Mouse (Mus musculus) neutrophil, adult 5-6 weeks (primary cell): ENCODE data around the gene Chmp2b. TPM values are rescaled to one million over a fixed set of nuclear protein-coding genes. Genes with fewer than 3 reads are reported as not detected.
A peak's percentile ranks its signal among the peaks of the same experiment; 100 is the strongest.

Experiments
- ATAC-seq: fragments of 151-379, 151-347 bp; 2 replicates; pipeline ENCODE4 v1.8.0; 2017; ENCODE audit warnings: mild to moderate bottlenecking, moderate TSS enrichment; ENCODE audit not compliant: insufficient number of reproducible peaks, poor library complexity, low FRiP score, severe bottlenecking; ENCODE audit errors: extremely low read depth
- total RNA-seq: library from RNA; stranded (forward); fragments of 200-1000 nt; gene quantifications from 2 replicates; pipeline ENCODE4 v1.2.3, GENCODE M21; 2017

The Chmp2b gene
- total RNA-seq = 33.6 and 36.9 TPM in 2 replicates

DNA sequence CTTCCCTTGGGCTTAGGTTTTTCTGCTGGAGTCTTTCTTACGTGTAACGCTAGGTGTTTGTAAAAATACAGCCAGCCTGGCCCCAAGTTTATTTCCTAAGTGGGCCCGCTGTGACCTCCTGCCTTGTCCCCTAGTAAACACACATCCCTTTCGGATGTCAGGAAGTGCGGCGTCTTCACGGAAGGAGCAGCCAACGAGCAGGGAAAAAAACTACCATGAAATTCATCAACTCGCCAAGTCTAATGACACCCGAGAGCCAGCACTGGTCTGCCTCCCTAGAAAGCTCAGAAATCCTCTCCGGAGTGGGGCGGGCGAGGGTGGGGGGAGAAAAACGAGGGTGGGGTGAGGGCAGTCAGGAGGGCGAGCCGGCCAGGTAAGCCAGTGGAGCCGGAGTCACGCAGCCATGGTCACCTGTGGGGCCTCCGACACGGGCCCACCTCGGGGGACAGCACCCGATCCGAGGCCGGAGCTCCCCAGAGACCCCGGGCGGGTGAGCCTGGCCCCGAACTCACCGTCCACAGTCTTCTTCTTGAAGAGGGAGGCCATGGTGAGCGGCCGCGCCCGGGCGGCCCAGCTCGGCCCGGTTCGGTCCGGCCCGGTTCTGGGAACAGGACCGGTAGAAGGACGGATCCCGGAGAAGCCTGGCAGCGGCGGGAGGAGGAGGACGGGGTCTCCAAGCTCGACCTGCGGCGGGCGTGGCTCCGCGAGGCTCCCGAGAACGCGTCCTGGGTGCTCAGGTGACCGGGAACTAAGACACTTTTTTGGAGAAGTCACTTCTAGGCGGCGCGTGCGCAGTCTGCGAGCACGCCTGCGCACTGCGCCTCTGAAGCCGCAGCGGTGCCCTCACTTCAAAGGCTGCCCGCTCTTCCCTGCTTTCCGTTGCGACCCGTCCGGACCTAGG lies at the start of gene Chmp2b:
Gene Chmp2b, minus strand, starts transcription at position 764 of the 901 bp plus-strand sequence.
- ATAC-seq = peak; percentile 83

DNA sequence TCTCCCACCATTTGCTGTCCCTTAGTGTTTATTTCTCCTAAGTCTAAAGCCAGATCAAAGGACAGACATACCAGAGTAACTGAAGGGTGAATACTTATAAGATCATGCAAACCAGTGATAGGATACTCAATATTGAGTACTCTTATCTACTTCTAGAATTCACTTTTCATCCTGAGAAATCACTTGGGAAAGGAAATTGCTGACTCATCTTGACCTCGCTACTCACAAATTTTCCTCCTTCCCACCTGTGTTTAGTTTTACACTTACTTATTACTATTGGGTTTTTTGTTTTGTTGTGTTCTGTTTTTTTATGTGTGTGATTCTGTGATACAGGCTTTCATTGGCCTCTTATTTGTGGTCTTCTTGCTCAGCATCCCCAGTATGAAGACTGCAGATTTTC lies 49.2 kb upstream of the Chmp2b start:
- no peak for ATAC-seq

GRCm38 (mm10) chr16:65600798-65601197 lies 38.3 kb upstream of the Chmp2b start:
- ATAC-seq = no peak

DNA sequence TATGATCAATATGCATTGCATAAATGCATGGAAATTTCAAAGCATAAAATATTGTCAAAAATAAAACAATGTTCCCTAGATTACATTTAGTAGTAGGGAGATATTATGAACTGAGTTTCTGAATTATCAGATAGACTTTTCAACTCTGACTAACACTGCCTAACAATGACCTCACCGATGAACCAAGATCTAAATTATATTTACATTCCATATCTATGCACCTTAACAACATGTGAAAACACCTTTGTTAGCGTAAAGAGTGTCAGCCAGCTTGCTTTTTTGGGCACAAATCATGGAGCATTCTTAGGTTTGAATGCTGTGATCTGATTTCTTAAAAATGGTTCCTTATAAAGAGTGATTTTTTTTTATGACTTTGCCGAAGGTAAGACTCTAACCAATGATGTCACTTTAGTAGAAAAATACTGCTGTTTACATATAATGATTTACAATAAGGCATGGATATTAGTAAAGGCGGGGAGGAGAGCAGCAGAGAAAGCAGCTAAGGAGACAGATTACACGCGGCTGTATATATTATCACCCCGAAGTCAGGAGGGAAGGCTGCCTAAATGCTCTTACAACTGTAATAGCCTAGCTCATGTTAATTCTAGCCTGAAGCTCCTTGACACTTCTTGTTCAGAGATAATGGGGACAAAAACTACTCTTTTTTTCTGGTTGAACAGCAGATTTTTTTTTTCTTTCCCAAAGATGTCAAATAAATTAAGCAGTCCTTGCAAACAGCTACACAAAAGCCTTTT lies 23.8 kb upstream of the Chmp2b start:
- ATAC-seq = no peak

DNA sequence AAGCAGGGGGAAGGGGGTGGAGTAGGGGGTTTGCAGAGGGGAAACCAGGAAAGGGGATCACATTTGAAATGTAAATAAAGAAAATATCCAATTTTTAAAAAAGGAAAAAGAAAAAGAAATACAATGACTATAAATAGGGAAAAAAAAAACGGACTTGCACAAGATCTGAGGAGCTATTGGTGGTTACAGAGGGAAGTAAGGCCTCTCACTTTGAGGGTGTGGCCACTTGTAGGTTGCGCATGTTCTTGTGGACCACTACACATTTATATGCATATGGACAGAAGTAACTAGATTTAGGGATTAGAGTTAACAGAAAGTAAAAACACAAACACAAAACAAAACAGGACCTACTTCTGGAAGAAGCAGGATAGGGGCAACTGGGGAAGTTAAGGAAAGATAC lies 23.2 kb upstream of the Chmp2b start:
- no peak for ATAC-seq

GRCm38 (mm10) chr16:65577298-65578029 lies 14.9 kb upstream of the Chmp2b start:
- ATAC-seq = peak; percentile 91

- no peak for ATAC-seq
These were observed 6.3 kb upstream of the Chmp2b start for GRCm38 (mm10) chr16:65568853-65569252.

- ATAC-seq = no peak
These were observed 2.4 kb upstream of the Chmp2b start for GRCm38 (mm10) chr16:65564951-65565350.

- ATAC-seq = no peak
These were observed 1.8 kb upstream of the Chmp2b start for GRCm38 (mm10) chr16:65564306-65564705.

DNA sequence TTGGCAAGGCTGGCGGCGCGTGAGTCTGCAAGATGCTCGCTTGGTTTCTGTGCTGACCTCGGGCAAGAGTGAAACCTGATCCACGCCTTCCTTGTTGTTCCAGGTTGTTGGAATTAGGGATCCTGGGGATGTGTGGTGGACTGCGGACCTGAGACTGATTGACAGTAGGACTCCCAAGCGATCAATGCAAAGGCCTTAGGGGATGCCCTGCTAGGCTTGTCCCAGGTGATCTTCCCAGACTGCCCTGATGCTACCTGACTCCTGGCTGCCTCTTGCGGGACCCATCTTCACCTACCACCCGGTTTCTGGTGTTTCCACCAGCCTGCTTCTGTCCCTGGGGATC lies 309 bp upstream of the Chmp2b start:
- no peak for ATAC-seq

DNA sequence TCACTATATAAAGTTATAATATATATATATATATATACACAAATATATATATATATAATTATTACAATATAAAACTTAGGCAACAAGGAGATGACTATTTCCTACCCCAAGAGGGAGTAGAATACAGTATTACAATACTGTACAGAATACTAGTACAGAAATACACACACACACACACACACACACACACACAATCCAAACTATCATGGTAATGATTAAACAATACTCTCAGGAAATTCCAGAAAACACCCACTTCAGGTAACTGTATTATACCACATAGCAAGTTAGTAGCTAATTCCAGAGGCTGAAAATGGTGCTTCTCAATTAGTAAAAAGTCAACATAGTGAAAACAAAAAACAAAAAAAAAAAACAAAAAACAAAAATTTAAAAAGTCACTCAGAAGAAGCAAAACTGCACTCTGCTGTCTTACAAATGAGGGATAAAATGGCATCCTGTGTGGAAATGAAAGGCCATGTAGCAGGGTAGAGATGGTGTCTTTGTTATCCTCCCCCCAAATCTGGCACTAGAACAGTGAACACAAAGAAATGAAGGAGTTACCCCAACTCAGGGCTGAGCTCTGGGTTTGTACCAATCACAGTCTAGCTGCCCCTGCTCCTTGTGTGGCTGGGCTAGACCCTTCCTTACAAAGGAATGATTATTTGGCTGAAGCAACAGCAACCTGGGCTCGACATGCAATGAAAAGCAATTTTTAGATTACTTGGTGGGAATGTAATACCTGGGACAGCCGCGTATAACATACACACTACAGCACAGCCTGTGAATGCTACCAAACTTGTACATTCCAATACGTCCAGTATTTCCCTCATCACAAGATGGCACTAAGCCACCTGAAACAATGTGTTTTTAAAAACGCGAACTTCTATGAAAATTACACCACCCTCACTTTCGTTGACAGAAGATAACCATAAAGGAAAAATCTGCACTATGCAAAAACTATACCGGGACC lies 1.2 kb downstream of the Chmp2b start:
- peak; percentile 33; the same call in 1 of the 2 replicates for ATAC-seq

DNA sequence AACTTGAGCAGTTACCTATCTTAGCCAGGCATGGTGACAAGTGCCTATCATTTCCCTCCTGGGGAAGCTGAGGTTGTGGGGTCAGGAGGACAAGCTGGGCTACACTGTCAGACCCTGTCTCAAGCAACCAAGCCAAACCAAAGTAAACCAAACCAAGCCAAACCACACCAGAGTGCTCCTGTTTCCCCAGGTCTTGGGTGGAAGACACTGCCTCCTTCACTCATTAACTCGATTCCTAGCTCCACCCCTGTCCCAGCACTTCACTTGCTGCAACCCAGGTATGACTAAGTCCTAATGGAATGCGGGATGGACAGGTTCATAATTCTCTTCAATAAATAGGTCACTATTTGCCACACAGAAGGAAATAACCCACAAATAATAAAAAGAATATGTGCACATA lies 2.9 kb downstream of the Chmp2b start:
- ATAC-seq = no peak

GRCm38 (mm10) chr16:65557369-65557768 lies 5.2 kb downstream of the Chmp2b start:
- no peak for ATAC-seq

- ATAC-seq = no peak
These were observed 8.3 kb downstream of the Chmp2b start for GRCm38 (mm10) chr16:65554267-65554666.

- no peak for ATAC-seq
These were observed 11.7 kb downstream of the Chmp2b start for GRCm38 (mm10) chr16:65550814-65551213.

DNA sequence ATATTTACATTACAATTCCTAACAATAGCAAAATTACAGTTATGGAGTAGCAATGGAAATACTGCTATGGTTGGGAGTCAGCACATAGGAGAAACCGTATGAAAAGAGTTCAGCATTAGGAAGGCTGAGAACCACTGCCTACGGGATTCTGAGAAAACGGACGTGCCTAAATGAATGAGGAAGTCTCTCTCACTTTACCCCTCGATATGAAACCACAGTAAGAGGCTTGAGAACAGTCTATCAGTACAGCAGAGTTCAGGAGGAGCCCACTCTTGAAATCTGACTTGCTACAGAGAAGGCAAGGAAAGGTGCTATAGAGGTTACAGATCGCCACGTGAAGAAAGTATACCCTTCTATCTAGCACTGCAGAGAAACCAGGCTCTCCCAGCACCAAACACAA lies 13.6 kb downstream of the Chmp2b start:
- no peak for ATAC-seq

DNA sequence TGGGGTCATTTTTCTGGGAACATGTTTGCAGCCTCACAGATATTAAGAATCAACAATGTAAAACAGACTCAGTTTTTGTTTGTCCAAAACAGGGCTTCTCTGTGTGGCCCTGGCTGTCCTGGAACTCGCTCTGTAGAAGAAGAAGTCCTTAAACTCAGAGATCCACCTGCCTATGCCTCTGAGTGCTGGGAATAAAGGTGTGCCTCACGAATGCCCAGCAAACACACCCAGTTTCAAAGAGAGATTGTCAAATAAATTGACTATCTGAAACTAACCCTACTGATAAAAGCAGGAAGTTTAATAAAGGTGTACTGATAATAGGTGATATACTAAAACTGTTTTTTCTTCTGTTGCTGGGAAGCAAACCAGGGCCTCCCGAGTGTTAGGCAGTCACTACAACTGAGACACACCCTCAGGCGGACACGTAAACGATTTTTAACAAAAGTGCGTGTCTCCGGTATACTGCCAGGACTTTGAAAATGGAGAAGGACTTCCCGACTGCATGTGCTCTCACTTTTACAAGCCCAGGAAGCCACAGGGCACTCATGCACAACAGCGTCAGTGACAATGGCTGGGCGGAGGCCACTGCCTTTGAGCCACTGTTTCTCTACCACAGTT lies 18.7 kb downstream of the Chmp2b start:
- no peak for ATAC-seq
